Mouse (Mus musculus) CD4-positive, CD25-positive, alpha-beta regulatory T cell, adult 4 months (primary cell): ENCODE measurements around the gene Sash1. TPM values are rescaled to one million over a fixed set of nuclear protein-coding genes. Genes with fewer than 3 reads are reported as not detected.

Experiments
- ATAC-seq: one replicate; pipeline ENCODE4 v1.8.0; 2017
- polyA plus RNA-seq, 2 experiments: library from polyadenylated mRNA; unstranded; fragments of 100-300 nt; shearing (Covaris generic); gene quantifications; one replicate each; pipeline ENCODE4 v1.2.1; 2017

Gene Sash1
- polyA plus RNA-seq, 2 experiments from 2014 or later: not detected

DNA sequence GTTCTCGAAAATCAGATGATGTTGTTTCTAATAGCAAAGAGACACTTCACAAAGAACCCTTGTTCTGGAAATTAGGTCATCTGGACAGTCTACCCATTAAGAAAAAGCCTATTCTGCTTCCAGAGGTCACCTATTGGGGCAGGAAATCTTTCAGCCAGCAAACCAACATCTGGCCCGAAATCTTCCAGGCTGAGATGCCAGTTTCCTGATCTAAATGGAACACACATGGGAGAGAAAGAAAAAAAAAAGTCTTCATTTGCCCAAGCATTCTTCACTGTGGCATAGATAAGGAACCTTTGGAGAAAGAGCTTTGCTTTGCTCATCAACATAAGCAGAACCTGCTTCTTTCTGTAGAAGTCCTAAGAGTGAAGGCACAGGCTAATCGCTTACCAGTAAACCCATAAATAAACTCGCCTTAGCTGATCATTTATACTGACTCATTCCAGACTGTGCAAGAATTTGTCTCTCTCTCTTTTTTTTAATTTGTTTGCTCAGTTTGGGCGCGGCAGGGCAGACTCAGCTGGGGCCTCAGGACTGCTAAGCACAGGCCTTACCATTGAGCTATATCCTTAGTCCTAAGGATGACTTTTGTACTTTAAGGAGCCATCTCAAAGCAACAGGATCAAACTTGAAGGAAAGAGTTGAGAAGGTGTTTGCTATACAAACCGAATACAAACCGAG lies 13.1 kb upstream of the Sash1 start:
- no peak for ATAC-seq

DNA sequence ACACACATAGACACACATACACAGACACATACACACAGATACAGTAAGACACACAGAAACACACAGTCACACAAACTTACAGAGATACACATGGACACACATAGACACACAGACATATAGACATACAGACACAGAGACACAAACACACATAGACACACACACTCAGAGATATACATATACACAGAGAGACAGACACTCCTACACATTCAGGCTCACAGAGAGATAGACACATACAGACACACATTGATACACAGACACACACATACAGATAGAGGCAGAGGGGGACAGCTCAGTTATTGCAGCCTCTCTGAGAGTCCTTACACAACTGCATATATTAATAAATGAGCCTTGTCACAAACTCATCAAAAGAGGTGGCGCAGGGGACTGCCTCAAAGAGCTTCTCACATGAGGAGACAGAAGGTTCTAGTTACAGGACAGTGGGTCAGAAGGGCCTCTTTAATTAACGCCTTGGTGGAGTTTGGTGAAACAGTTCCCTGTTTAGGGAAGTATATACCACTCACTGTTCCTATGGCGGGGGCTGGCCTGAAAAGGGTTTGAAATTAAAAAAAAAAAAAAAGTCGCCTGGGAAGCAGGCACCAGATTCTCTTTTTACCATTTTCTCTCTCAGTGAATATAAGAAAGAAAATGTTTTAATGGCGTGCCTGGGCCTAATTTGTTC lies 12.4 kb upstream of the Sash1 start:
- no peak for ATAC-seq

- no peak for ATAC-seq
Observed at GRCm38 (mm10) chr10:8894965-8895515, 9.2 kb upstream of the Sash1 start.

DNA sequence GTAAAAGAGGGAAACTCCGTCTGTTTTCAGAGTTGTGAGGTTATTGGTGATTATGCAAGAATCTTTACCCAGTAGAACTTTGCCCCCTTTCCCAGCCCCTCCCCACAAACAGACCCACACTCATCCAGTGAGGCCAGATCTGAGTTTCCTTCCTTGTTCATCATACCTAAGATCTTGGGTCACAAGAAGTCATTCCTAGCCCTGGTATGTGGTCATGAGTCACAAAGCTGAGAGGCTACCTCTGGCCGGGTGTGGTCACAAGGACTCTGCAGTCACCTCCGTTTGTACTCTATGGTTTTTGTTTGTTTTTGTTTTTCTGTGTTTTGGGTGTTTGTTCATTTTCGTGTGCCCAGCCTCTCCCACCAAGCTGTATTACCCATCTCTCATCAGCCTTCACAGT lies 4.6 kb upstream of the Sash1 start:
- ATAC-seq: no peak

DNA sequence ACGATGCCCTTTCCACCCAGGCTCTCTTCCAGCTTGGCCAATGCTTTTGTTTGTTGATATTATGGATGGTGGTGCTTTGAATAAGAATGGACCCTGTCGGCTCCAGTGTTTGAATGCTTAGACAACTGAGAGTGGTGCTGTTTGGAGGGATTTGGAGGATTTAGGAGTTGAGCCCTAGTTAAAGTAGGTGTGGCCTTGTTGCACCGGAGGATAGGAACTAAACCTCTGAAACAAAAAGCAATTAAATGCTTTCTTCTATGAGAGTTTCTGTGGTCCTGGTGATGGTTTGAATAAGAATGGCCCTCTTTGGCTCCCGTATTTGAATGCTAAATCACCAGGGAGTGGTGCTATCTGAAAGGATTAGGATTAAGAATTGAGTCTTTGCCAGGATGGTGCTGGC lies 3.5 kb upstream of the Sash1 start:
- no peak for ATAC-seq

- no peak for ATAC-seq
Observed at GRCm38 (mm10) chr10:8886528-8886854, 621 bp upstream of the Sash1 start.

DNA sequence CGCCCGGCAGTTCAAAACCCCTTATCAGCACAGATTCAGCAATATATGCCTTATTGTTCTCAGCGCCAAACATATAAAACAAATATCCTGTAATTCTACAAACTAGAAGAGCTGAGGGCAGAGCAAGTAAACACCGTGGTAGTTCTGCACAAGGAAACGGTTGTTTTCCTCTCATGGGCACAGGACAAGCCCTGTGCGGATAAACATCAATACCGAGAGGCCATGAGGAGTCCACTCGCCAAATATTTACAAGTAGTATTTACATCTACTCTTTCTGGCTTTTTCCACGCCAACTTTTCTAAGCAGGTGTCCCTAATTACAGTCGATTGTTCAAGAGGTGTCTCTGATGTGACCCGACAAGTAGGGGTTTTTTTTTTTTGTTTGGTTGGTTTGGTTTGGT lies 669 bp downstream of the Sash1 start:
- ATAC-seq: no peak

DNA sequence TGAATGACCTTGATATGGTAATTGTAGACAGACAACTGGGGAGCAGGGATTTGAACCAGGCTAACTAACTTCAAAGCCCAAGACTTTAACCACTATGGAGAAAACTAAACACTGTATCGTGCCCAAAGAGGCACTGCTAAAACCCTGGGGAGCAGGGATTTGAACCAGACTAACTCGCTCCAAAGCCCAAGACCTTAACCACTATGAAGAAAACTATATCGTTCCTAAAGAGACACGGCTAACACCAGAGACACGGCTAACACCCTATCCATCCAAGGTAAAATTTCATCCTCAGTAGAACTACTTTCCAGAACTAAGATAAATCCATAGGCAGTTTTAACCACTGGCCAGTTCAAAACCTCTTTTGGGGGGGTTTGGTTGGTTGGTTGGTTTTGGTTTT lies 1.3 kb downstream of the Sash1 start:
- no peak for ATAC-seq

DNA sequence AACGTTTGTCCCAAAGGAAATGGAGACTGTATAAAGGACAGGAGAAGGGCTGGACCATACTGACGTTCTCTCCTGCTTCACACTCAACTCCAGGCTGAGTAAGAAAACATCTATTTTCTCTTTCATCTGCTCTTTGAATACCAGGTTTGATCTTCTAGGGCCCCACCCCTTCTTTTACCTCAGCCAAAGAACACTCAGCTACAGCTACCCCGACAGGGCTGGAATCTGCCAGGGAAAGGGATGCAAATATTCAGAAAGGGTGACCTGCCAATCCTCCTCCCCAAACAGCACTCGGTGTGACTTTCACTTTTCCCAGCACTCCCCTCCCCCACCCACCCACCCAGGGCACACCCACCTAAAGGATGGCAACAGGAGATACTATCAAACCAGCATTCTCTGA lies 2.2 kb downstream of the Sash1 start:
- no peak for ATAC-seq

GRCm38 (mm10) chr10:8881736-8882135 lies 4.1 kb downstream of the Sash1 start:
- no peak for ATAC-seq

GRCm38 (mm10) chr10:8880950-8881675 lies 4.8 kb downstream of the Sash1 start:
- no peak for ATAC-seq

DNA sequence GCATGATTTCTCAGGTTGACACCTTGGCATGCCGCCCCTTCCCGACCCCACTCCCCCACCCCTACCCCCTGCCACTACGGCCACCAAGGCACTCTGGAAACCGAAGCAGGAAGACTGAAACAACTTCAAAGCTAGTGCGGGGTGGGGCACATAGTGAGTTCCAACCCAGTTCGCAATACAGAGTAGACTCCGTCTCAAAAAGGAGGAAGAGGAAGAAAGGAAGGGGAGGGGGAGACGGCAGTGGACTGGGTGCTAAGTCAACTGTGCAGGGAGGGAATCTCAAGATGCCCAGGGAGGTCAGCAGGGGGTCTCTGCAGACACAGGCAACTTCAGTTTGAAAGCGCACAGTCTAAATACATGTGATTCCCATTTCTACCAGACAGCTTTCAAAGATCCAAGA lies 7.0 kb downstream of the Sash1 start:
- ATAC-seq: no peak

DNA sequence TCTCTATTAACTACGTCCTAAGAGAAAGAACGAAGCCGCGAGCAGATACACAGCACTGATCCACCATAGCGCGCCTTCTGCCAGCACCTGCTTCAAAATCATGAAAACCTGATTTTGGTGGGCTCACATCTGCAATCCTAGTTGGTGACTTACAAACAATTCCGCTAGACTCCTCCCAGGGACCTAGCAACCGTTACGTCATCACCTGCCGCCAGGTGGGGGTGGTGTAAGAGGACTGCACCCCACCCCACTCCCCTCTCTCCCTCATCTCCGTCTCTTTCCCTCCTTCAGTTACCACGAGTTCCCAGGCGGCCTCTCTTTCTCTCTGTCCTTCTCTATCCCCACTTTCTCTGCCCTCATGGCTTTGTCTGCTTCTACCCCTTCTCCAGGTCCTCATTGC lies 7.5 kb downstream of the Sash1 start:
- ATAC-seq: no peak

DNA sequence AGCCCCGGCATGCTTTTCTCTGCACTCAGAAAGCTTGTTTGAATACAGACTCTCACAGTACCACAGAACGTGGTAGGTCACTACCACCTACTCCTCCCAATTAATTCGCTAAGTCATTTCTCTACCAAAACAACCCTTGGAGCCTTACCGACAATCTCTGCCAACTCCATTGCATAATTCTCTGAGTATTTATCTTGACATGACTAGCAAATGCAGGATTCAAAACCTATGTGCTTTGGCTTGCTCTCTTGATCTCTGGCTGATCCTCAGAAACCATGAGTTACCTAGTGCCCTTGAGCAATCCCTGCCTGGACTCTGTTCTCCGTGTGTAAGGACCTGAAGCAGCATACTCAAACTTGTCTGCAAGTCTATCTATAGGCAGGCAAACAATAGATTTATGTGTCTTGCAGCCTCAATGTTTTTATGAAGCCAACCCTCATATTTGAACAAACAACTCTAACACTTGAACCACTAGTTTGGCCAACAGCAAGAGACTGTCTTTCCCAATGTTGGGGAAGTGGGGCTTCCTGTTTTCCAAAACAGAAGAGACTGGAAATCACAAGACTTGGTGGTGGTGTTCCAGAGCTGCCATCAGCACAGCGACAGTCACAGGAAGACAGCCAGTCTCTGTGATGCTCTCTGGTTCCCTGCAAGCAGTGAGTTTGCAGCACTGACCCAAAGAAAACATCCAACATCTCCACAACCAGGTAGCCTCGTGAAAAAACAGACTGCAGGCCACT lies 12.1 kb downstream of the Sash1 start:
- no peak for ATAC-seq

DNA sequence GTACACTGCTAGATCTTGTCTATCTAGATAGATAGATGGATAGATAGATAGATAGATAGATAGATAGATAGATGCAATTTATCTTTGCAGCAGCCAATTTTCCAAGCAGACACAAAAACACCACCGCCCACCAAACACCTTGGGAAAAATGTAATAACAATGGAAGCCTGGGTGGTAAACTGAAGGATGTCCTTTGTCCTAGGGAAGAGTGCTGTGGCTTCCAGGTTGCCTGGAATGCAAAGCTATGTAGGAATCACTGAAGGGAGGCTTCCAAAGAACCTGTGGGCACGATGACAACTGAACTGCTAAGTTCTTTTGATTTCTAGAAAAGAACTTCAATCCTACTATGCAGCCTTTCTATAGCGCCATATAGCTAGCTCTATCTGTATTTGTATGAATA lies 13.1 kb downstream of the Sash1 start:
- no peak for ATAC-seq

DNA sequence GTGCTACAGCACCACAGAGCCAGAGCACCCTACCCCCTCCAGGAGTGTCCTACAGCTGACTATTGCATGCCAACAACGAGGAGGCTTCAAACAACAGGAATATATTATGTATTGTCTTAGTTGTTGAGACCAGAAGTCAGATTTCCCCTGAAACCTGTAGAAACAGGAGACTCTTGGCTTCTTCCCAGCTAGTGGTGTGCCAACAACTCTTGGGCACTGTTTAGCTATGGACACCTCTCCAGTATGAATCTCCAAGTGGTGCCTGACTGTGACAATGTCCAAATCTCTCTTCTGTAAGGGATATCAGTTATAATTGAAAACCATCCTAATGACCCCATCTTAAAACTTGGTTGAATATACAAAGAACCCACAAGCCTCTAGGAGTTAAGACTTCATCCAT lies 13.9 kb downstream of the Sash1 start:
- no peak for ATAC-seq

DNA sequence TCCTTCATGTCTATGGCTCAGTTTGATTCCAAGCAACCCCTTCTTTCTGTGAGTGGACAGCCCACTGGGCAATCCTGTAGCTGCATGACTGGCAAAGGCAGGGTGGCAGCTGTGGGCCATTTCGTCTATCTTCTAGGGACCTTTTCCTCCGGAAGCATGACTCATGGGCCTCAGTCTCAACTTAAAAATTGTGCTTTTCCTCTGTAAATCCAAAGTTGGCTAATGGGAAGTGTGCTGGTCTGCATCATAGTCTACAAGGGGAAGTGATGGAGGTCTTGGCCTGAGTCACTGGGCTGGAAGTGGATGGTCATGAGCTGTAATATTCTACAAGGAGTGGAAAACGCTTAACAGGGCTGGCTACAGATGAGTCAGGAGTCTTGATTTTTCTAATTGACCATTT lies 15.5 kb downstream of the Sash1 start:
- ATAC-seq: no peak

- ATAC-seq: no peak
Observed at GRCm38 (mm10) chr10:8866062-8866642, 19.7 kb downstream of the Sash1 start.

- ATAC-seq: no peak
Observed at GRCm38 (mm10) chr10:8860655-8861054, 25.2 kb downstream of the Sash1 start.

- no peak for ATAC-seq
Observed at GRCm38 (mm10) chr10:8858718-8859117, 27.2 kb downstream of the Sash1 start.

DNA sequence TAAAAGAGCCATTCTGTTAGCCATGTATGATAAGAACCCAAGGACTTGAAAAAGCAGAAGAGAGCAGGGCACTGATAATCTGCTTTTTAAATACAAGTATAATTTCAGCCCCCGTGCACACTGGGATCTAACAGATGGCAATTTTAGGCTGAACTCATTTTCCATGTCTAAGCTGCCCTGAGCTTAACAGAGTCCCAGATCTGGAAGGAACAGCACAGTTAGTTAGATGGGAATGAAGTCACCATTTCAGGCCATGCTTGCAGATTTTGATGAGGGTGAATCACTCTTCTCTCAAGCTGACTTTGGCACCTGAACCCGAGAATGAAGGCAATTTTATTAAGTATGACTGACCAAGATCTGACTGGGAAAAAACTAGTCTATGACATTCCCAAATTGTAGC lies 28.9 kb downstream of the Sash1 start:
- no peak for ATAC-seq

GRCm38 (mm10) chr10:8853326-8853725 lies 32.5 kb downstream of the Sash1 start:
- ATAC-seq: no peak

DNA sequence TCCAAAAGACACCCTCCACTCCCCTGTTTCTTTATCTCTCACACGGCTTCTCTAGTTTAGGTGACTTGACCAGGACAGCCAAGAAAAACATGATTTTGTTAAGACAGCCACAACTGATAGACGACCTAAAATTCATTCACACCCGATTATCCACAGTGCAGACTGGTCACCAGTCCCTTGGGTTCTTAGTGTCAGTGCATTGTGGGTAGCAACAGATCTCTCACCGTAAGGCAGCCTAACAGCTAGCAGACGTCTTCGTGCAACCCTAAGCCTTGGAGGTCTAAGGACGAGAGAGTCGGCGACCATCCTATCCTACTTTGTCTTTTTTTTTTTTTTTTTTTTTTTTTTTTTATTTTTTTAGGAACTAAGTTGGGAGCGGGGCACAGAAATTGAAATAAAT lies 34.2 kb downstream of the Sash1 start:
- no peak for ATAC-seq
